Mouse (Mus musculus) right cerebral cortex, postnatal 36 days (tissue): ENCODE data around the gene Slc29a3.

Experiments
- DNase-seq, 2 experiments: peaks; one replicate each; pipeline ENCODE4 v3.0.0; 2022; ENCODE audit warnings: low spot score in 2 of 2, mixed read lengths in 1 of 2

Slc29a3 gene

GRCm38 (mm10) chr10:60752040-60753020 is at the start of gene Slc29a3:
Slc29a3 (minus strand) TSS chr10:60752794.
- peak; percentile 89 to 91 for DNase-seq

GRCm38 (mm10) chr10:60801898-60802412 is 49.4 kb upstream of the Slc29a3 start:
- DNase-seq = no peak

- no peak for DNase-seq
Observed at GRCm38 (mm10) chr10:60801168-60801897, 48.7 kb upstream of the Slc29a3 start.

- DNase-seq = no peak
Observed at GRCm38 (mm10) chr10:60800295-60801167, 47.9 kb upstream of the Slc29a3 start.

DNA sequence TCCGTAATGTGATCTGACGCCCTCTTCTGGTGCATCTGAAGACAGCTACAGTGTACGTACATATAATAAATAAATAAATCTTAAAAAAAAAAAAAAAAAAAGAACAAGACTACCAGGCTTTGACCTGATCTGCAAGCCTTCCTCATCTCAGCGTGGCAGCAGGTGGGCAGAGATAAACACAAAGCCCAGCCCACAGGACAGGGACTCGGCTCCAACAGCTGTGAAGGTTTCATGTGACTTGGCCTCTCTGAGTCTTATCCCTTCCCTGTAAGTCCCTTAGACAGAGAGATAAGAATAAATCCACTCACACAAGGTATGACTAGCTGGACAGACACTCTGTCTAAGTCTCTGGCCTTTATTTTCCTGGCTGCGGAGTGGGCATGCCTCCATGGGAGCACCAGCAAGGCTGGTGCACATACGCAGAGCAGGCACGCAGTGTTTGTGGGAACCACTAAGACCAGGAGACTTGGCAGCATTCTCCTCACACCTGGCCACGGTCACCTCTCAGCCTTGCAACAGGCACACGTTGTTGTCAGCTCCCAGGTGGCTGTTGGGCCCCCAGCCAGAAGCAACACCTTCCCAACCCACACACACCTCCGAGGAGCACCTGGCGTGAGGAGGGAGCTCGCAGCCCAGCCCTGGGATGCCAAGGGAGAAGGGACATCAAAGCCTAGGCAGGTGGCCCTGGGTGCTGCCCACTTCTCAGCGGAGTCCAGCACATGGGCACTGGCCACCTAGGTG is 45.3 kb upstream of the Slc29a3 start:
- DNase-seq = no peak

GRCm38 (mm10) chr10:60796474-60796873 is 43.9 kb upstream of the Slc29a3 start:
- no peak for DNase-seq

- no peak for DNase-seq
Observed at GRCm38 (mm10) chr10:60796028-60796427, 43.4 kb upstream of the Slc29a3 start.

- no peak for DNase-seq
Observed at GRCm38 (mm10) chr10:60794792-60795191, 42.2 kb upstream of the Slc29a3 start.

DNA sequence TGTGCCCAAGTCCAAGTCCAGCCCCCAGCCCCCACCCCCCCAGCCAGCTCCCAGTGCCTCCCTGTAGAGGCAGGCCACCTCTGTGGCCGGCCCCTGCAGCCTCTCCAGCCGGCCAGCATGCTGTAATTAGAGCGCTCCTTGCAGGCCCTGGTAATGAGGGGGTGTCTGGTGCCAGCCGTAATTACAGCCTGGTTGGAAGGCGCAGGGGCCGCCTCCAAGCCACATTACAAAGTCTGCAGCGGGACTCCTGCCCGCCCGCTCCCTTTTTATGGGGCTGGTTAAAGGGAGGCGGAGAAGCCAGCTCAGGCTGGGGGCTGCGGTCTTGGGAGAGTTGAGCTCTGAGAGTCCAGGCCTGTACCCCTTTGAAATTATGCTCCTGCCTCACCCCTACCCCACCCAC is 41.8 kb upstream of the Slc29a3 start:
- DNase-seq = no peak

GRCm38 (mm10) chr10:60792841-60793240 is 40.2 kb upstream of the Slc29a3 start:
- no peak for DNase-seq

DNA sequence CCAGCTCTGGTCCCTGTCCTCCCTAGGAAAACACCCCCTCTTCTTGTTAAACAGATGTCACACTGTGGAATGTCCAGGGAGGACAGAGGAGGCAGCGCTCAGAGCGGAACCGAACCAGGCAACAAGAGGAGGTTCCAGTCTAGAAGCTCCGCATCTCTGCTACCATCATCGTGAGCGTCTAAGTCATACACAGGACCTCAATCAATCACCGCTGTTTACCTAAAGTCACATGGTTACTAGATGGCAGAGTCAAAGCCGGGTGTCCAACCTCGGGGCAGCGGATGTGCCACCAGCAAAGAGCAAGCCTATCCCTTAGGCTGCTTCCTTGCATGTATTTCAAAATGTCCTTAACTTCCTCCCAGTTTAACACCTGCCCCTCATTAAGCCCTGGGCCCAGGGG is 39.8 kb upstream of the Slc29a3 start:
- DNase-seq = no peak

- DNase-seq = no peak
Observed at GRCm38 (mm10) chr10:60790912-60791311, 38.3 kb upstream of the Slc29a3 start.

GRCm38 (mm10) chr10:60787303-60788074 is 34.9 kb upstream of the Slc29a3 start:
- DNase-seq = no peak

- DNase-seq = no peak
Observed at GRCm38 (mm10) chr10:60783608-60784007, 31.0 kb upstream of the Slc29a3 start.

DNA sequence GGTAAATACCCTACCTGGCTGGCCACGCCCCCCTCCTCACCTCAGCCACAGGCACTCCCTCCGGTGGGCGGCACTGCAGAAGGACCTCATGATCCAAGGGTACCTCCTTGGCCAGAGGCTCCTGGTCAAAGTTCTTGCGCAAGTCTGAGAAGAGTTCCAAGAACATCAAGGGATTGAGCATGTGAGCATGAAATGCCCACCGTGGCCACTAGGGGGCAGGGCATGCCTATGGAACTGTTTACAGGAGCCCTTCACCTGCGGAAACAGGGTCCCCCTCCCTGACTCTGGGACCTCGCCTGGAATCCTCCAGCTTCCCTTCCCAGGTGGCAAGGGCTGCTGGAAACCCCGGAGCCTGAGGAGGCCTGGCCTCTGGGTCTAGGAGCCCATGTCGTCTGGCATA is 27.0 kb upstream of the Slc29a3 start:
- peak; percentile 23 to 36 for DNase-seq

DNA sequence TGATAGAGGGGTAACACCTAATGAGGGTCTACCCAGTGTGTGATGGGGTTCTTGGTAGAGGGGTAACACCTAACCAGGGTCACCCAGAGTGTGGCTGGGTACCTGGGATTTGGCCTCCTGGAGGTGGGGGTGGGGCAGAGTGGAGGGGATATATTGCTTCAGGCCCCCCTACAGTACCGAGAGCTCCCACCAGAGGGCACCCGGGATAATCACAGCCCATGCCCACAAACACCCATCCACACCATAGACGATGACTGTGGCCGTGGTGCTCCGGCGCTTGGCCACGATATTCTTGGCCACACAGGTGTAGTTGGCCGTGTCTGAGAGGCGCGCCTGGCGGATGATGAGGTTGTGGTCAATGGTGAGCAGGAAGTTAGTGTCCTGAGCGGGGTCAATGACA is 25.9 kb upstream of the Slc29a3 start:
- no peak for DNase-seq

DNA sequence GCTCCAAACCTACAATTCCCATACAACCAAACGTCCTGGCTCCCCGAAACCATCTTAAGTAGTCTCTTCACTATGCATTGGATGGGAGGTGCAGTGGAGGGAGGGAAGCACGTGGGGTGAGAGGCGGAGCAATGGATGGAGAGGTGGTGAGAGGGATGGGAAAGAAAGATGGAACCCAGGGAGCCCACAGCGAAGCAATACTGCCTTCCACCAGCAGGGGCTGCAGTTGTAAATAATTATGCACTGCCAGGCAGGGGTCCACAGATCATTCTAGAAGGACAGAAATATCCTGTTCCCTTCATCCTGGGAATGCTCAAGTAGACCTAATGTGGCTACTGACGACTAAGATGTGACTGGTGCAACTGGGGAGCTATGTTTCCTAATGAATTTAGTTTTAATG is 22.9 kb upstream of the Slc29a3 start:
- DNase-seq = no peak

- no peak for DNase-seq
Observed at GRCm38 (mm10) chr10:60774616-60775015, 22.0 kb upstream of the Slc29a3 start.

GRCm38 (mm10) chr10:60770855-60771254 is 18.3 kb upstream of the Slc29a3 start:
- DNase-seq = no peak

- no peak for DNase-seq
Observed at GRCm38 (mm10) chr10:60768614-60769013, 16.0 kb upstream of the Slc29a3 start.
